ENCODE assay signal across 21 mouse cellular contexts in the genomic region with DNA sequence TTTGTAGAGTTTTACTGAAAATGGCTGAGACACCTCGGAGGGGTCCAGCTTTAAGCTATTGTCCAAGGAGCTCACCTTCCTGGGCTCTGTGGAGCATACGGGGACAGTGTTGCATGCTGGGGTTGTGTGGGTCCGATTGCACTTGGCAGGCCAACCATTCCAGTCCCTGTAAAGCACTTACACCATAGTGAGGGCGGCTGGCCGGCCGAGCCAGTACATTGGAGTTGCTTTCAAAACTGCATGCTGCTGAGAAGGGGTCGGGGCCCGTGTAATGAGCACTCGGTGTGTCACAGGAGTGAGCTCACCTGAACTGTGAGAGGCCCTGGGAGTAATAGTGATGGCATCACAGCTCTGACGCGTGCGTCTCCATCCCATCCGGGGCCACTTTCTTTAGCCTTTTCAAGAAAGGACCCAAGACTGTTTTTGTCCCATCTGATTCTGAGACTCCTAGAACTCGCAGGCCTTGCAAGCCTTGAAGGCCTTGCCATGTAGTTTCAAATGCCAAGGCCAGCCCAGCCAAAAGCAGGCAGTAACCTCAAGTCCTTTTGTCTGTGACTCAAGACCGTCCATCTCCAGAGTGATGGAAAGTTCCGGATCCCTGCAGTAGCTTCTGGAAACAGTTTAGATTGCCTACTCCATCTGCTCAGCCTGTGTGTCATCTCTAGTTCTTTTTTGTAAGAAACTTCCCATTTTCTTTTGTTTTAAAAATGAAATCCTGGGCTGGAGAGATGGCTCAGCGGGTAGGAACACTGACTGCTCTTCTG.
DNase-seq lines count a peak whose midpoint lies in the region; ATAC-seq and TF ChIP-seq lines count a peak whose summit lies in the region.
"Had no signal": no experiment of that assay in that cellular context is flagged by ENCODE, and none has a peak within 500 bp of the region (broad histone marks: within the 10 kb centered on the region; RNA-seq: fewer than 3 reads in every experiment).

No protein-coding gene starts in this region.

- 90% methylated on average over 17 of the region's 17 CpGs for WGBS in midbrain, embryonic 15.5 days
- 92% methylated on average over 17 of the region's 17 CpGs for WGBS in midbrain, embryonic 10.5 days
- WGBS in midbrain, embryonic 16.5 days: 89% methylated on average over 17 of the region's 17 CpGs

- DNase-seq in gastrocnemius, adult 2 months: peak; percentile 72
- no peak for DNase-seq in gastrocnemius, postnatal 25 days
- no peak for DNase-seq in midbrain, embryonic 10.5 days (ENCODE audit: low spot score)
- DNase-seq in adrenal gland, adult 8-10 months: peak; percentile 87
- no peak for DNase-seq in embryo, embryonic 11 days
- DNase-seq: cerebellum, postnatal 10 days; gastrocnemius, postnatal 36 days; heart, postnatal 14 days; kidney, adult 8-10 months; kidney, postnatal 36 days; liver, embryonic 13.5 days; lung, embryonic 14.5 days; lung, postnatal 36 days; retina, postnatal 1 day had no signal

- peaks cover 58% of the 10 kb centered on the region for H3K4me1 ChIP-seq in midbrain, embryonic 15.5 days
- H3K4me1 ChIP-seq in midbrain, embryonic 10.5 days: peaks cover 53% of the 10 kb centered on the region
- H3K4me1 ChIP-seq in midbrain, embryonic 16.5 days (ENCODE audit: control insufficient read depth, insufficient read depth, low read length): peaks cover 42% of the 10 kb centered on the region

- no peak overlapping the region for H3K4me3 ChIP-seq in gastrocnemius, adult 2 months
- H3K4me3 ChIP-seq in midbrain, embryonic 15.5 days: no peak overlapping the region
- H3K4me3 ChIP-seq in midbrain, embryonic 10.5 days: no peak overlapping the region
- H3K4me3 ChIP-seq in midbrain, embryonic 16.5 days (ENCODE audit: low read depth, low read length): no peak overlapping the region
- H3K4me3 ChIP-seq: embryonic facial prominence, embryonic 13.5 days; heart, embryonic 12.5 days; hindbrain, embryonic 12.5 days; limb, embryonic 13.5 days; liver, embryonic 13.5 days had no signal

- no peaks in the 10 kb centered on the region for H3K9me3 ChIP-seq in midbrain, embryonic 15.5 days
- no peaks in the 10 kb centered on the region for H3K9me3 ChIP-seq in midbrain, embryonic 10.5 days (replicated peaks)
- no peaks in the 10 kb centered on the region for H3K9me3 ChIP-seq in midbrain, embryonic 16.5 days (replicated peaks; ENCODE audit: control insufficient read depth, low read length, poor library complexity, severe bottlenecking)
- H3K9me3 ChIP-seq: embryonic facial prominence, embryonic 13.5 days; heart, embryonic 12.5 days; hindbrain, embryonic 12.5 days; limb, embryonic 13.5 days; liver, embryonic 13.5 days had no signal

- ATAC-seq in midbrain, embryonic 15.5 days (replicated peaks): no peak
- ATAC-seq in midbrain, embryonic 16.5 days: no peak

- H3K27me3 ChIP-seq in midbrain, embryonic 15.5 days (replicated peaks): no peaks in the 10 kb centered on the region
- no peaks in the 10 kb centered on the region for H3K27me3 ChIP-seq in midbrain, embryonic 10.5 days (ENCODE audit: low read depth, poor library complexity, severe bottlenecking)
- no peaks in the 10 kb centered on the region for H3K27me3 ChIP-seq in midbrain, embryonic 16.5 days (ENCODE audit: control insufficient read depth, insufficient read depth, low read depth, low read length)
- H3K27me3 ChIP-seq: embryonic facial prominence, embryonic 13.5 days; heart, embryonic 12.5 days; hindbrain, embryonic 12.5 days; limb, embryonic 13.5 days; liver, embryonic 13.5 days had no signal

- H3K36me3 ChIP-seq in midbrain, embryonic 15.5 days (replicated peaks): peaks cover 8% of the 10 kb centered on the region
- H3K36me3 ChIP-seq in midbrain, embryonic 10.5 days: peaks cover 32% of the 10 kb centered on the region
- H3K36me3 ChIP-seq in midbrain, embryonic 16.5 days (ENCODE audit: control insufficient read depth, insufficient read depth, low read length): no peaks in the 10 kb centered on the region

- TF ChIP-seq CTCF in gastrocnemius, adult 2 months (IDR thresholded peaks at IDR 0.05): no peak

- no peak overlapping the region for H3K9ac ChIP-seq in midbrain, embryonic 15.5 days
- no peak overlapping the region for H3K9ac ChIP-seq in midbrain, embryonic 16.5 days (ENCODE audit: low read depth, low read length)
- H3K9ac ChIP-seq: embryonic facial prominence, embryonic 13.5 days; hindbrain, embryonic 12.5 days; limb, embryonic 13.5 days; liver, embryonic 13.5 days; lung, embryonic 14.5 days had no signal

- peak overlapping the region; percentile 67 for H3K27ac ChIP-seq in gastrocnemius, adult 2 months
- H3K27ac ChIP-seq in midbrain, embryonic 15.5 days: 0 out of 2 replicates have a peak overlapping the region, but pooled peaks have one; percentile 19
- no peak overlapping the region for H3K27ac ChIP-seq in midbrain, embryonic 10.5 days (replicated peaks)
- H3K27ac ChIP-seq in midbrain, embryonic 16.5 days (ENCODE audit: low read length): 0 out of 2 replicates have a peak overlapping the region, but pooled peaks have one; percentile 5
- H3K27ac ChIP-seq: embryonic facial prominence, embryonic 13.5 days; limb, embryonic 13.5 days; liver, embryonic 13.5 days; stomach, postnatal 0 days had no signal

- intact Hi-C loops in gastrocnemius, adult 2 months (cut with DNase I): no loop called here

- no peak overlapping the region for H3K4me2 ChIP-seq in midbrain, embryonic 15.5 days
- H3K4me2 ChIP-seq in midbrain, embryonic 16.5 days (ENCODE audit: low read length): no peak overlapping the region
- H3K4me2 ChIP-seq: embryonic facial prominence, embryonic 13.5 days; heart, embryonic 12.5 days; hindbrain, embryonic 12.5 days; limb, embryonic 13.5 days; liver, embryonic 13.5 days; lung, embryonic 14.5 days had no signal

Comparison
In these comparisons a context has a peak if more than half of its experiments do, and no peak if none do; other contexts are left out.
1. DNase-seq: peak in gastrocnemius, adult 2 months (single experiment) and adrenal gland, adult 8-10 months (single experiment); none in gastrocnemius, postnatal 25 days (single experiment), midbrain, embryonic 10.5 days (single experiment) and embryo, embryonic 11 days (single experiment).